Mouse (Mus musculus) c-Kit-positive CD71-positive TER-119-positive erythroid progenitor cells, embryonic 14.5 days (primary cell): Measurements from ENCODE around the gene Olfr311.
"Not testable (repeated sequence)": the region's sequence is repeated elsewhere in the genome, so short reads cannot be mapped to it uniquely, and the experiment has no call there.

Source experiments
- DNase-seq: peaks from one replicate; pipeline ENCODE4 v3.0.0-alpha.2; 2013; ENCODE audit warnings: low spot score

Gene Olfr311

GRCm38 (mm10) chr11:58838951-58839350 lies at the start of gene Olfr311:
Gene Olfr311 (plus strand): TSS chr11:58839251.
- DNase-seq: not testable (repeated sequence)

GRCm38 (mm10) chr11:58789532-58789931 lies 49.5 kb upstream of the Olfr311 start:
- DNase-seq: no peak

- no peak for DNase-seq
Measured at GRCm38 (mm10) chr11:58790053-58790452, 49.0 kb upstream of the Olfr311 start.

- DNase-seq: no peak
Measured at GRCm38 (mm10) chr11:58790646-58791045, 48.4 kb upstream of the Olfr311 start.

- no peak for DNase-seq
Measured at GRCm38 (mm10) chr11:58795856-58796255, 43.2 kb upstream of the Olfr311 start.

- DNase-seq: no peak
Measured at GRCm38 (mm10) chr11:58796850-58797249, 42.2 kb upstream of the Olfr311 start.

- DNase-seq: no peak
Measured at GRCm38 (mm10) chr11:58799747-58800146, 39.3 kb upstream of the Olfr311 start.

GRCm38 (mm10) chr11:58801558-58802228 lies 37.4 kb upstream of the Olfr311 start, which contains the start of gene Fam183b:
Gene Fam183b (minus strand): TSS chr11:58801960.
- DNase-seq: no peak

- no peak for DNase-seq
Measured at GRCm38 (mm10) chr11:58803871-58804270, 35.2 kb upstream of the Olfr311 start.

- DNase-seq: no peak
Measured at GRCm38 (mm10) chr11:58804393-58804792, 34.7 kb upstream of the Olfr311 start.

- DNase-seq: no peak
Measured at GRCm38 (mm10) chr11:58812001-58812400, 27.1 kb upstream of the Olfr311 start.

- not testable (repeated sequence) for DNase-seq
Measured at GRCm38 (mm10) chr11:58814700-58815099, 24.4 kb upstream of the Olfr311 start, which contains the start of gene Olfr313. Gene Olfr313 (plus strand): TSS chr11:58815000.

GRCm38 (mm10) chr11:58815676-58816075 lies 23.4 kb upstream of the Olfr311 start:
- no peak for DNase-seq

GRCm38 (mm10) chr11:58828937-58829336 lies 10.1 kb upstream of the Olfr311 start, which contains the start of gene Olfr312:
Gene Olfr312 (plus strand): TSS chr11:58829237.
- DNase-seq: not testable (repeated sequence)

- DNase-seq: no peak
Measured at GRCm38 (mm10) chr11:58829764-58830163, 9.3 kb upstream of the Olfr311 start.

- not testable (repeated sequence) for DNase-seq
Measured at GRCm38 (mm10) chr11:58832541-58832940, 6.5 kb upstream of the Olfr311 start.

GRCm38 (mm10) chr11:58846919-58847461 lies 7.9 kb downstream of the Olfr311 start, which contains the start of gene Gm12258:
Gene Gm12258 (plus strand): TSS chr11:58847158.
- DNase-seq: peak; percentile 100

- DNase-seq: no peak
Measured at GRCm38 (mm10) chr11:58847636-58848035, 8.6 kb downstream of the Olfr311 start.

- DNase-seq: no peak
Measured at GRCm38 (mm10) chr11:58849731-58850130, 10.7 kb downstream of the Olfr311 start.

- no peak for DNase-seq
Measured at GRCm38 (mm10) chr11:58860744-58861143, 21.7 kb downstream of the Olfr311 start.

- DNase-seq: peak; percentile 80
Measured at GRCm38 (mm10) chr11:58867039-58867953, 28.2 kb downstream of the Olfr311 start, which contains the start of gene 2810021J22Rik. Gene 2810021J22Rik (plus strand): TSS chr11:58867216.

GRCm38 (mm10) chr11:58867954-58868330 lies 28.9 kb downstream of the Olfr311 start:
- no peak for DNase-seq
